In genomic region chr3:73056044-73056438, GRCm38 (mm10) we compare ENCODE assay signal across 12 mouse cellular contexts. TPM values are rescaled to one million over a fixed set of nuclear protein-coding genes. Genes with fewer than 3 reads are reported as not detected.
DNase-seq lines count a peak whose midpoint lies in the region; ATAC-seq and TF ChIP-seq lines count a peak whose summit lies in the region.
"Had no signal": no experiment of that assay in that cellular context is flagged by ENCODE, and none has a peak within 500 bp of the region (broad histone marks: within the 10 kb centered on the region; RNA-seq: fewer than 3 reads in every experiment).

No protein-coding gene starts in this region.

- no peak for ATAC-seq in forebrain, embryonic 11.5 days (replicated peaks; ENCODE audit: low FRiP score)
- no peak for ATAC-seq in stomach, embryonic 16.5 days (ENCODE audit: insufficient read depth, low FRiP score)
- ATAC-seq in stomach, postnatal 0 days (ENCODE audit: low FRiP score, low TSS enrichment): no peak
- ATAC-seq in hindbrain, postnatal 0 days: no peak

- no peaks in the 10 kb centered on the region for H3K9me3 ChIP-seq in forebrain, embryonic 11.5 days (ENCODE audit: control insufficient read depth, low read length)
- no peaks in the 10 kb centered on the region for H3K9me3 ChIP-seq in forebrain, embryonic 10.5 days
- no peaks in the 10 kb centered on the region for H3K9me3 ChIP-seq in stomach, embryonic 16.5 days (replicated peaks; ENCODE audit: control insufficient read depth, low read length)
- no peaks in the 10 kb centered on the region for H3K9me3 ChIP-seq in stomach, postnatal 0 days (ENCODE audit: control insufficient read depth, low read length)
- H3K9me3 ChIP-seq in hindbrain, postnatal 0 days (ENCODE audit: low read length): no peaks in the 10 kb centered on the region

- no peak overlapping the region for H3K9ac ChIP-seq in forebrain, embryonic 11.5 days (ENCODE audit: low read length)
- H3K9ac ChIP-seq in stomach, embryonic 16.5 days (ENCODE audit: low read length): no peak overlapping the region
- no peak overlapping the region for H3K9ac ChIP-seq in stomach, postnatal 0 days (ENCODE audit: low read length)
- H3K9ac ChIP-seq in hindbrain, postnatal 0 days (replicated peaks; ENCODE audit: low read length): peak overlapping the region; percentile 46

- H3K27ac ChIP-seq in forebrain, embryonic 11.5 days (ENCODE audit: low read depth, low read length): no peak overlapping the region
- no peak overlapping the region for H3K27ac ChIP-seq in forebrain, embryonic 10.5 days
- H3K27ac ChIP-seq in stomach, embryonic 16.5 days (ENCODE audit: low read length): no peak overlapping the region
- H3K27ac ChIP-seq in stomach, postnatal 0 days (replicated peaks): no peak overlapping the region
- peak overlapping the region; percentile 87; the same call in 1 of the 2 replicates for H3K27ac ChIP-seq in hindbrain, postnatal 0 days

- DNase-seq in forebrain, embryonic 11.5 days (ENCODE audit: low spot score): no peak
- no peak for DNase-seq in forebrain, embryonic 10.5 days (ENCODE audit: extremely low spot score, low spot score)
- DNase-seq in stomach, postnatal 0 days (ENCODE audit: low spot score): no peak
- DNase-seq in hindbrain, postnatal 0 days (ENCODE audit: low spot score): peak; percentile 59
- DNase-seq in spleen, adult 12 weeks (ENCODE audit: low spot score): no peak
- no peak for DNase-seq in thymus, postnatal 4 days
- no peak for DNase-seq in adrenal gland, adult 8-10 months
- DNase-seq: kidney, adult 8-10 months; lung, postnatal 14 days; thymus, adult 18-20 months had no signal

- peaks cover 17% of the 10 kb centered on the region; the same call in 1 of the 2 replicates for H3K27me3 ChIP-seq in forebrain, embryonic 11.5 days (ENCODE audit: control insufficient read depth, insufficient read depth, low read length)
- H3K27me3 ChIP-seq in forebrain, embryonic 10.5 days (ENCODE audit: poor library complexity, severe bottlenecking): peaks cover 73% of the 10 kb centered on the region
- H3K27me3 ChIP-seq in stomach, embryonic 16.5 days (ENCODE audit: control insufficient read depth, insufficient read depth, low read length): peaks cover 24% of the 10 kb centered on the region; the same call in 1 of the 2 replicates
- no peaks in the 10 kb centered on the region for H3K27me3 ChIP-seq in stomach, postnatal 0 days (ENCODE audit: control insufficient read depth, insufficient read depth, low read length)
- H3K27me3 ChIP-seq in hindbrain, postnatal 0 days (ENCODE audit: insufficient read depth, low read length): no peaks in the 10 kb centered on the region

- TF ChIP-seq CTCF in stomach, postnatal 0 days (IDR thresholded peaks at IDR 0.05; ENCODE audit: low read depth): no peak
- no peak for TF ChIP-seq CTCF in hindbrain, postnatal 0 days (IDR thresholded peaks at IDR 0.05; ENCODE audit: low read depth)

- 30% methylated on average over 5 of the region's 5 CpGs for WGBS in forebrain, embryonic 11.5 days
- WGBS in forebrain, embryonic 10.5 days: 26% methylated on average over 5 of the region's 5 CpGs
- 45% methylated on average over 5 of the region's 5 CpGs for WGBS in stomach, embryonic 16.5 days
- WGBS in stomach, postnatal 0 days: 46% methylated on average over 5 of the region's 5 CpGs
- 33% methylated on average over 5 of the region's 5 CpGs for WGBS in hindbrain, postnatal 0 days

- H3K4me2 ChIP-seq in forebrain, embryonic 11.5 days (ENCODE audit: low read depth, low read length, severe bottlenecking): no peak overlapping the region
- peak overlapping the region; percentile 66 for H3K4me2 ChIP-seq in stomach, embryonic 16.5 days (ENCODE audit: low read depth, low read length)
- no peak overlapping the region for H3K4me2 ChIP-seq in stomach, postnatal 0 days (replicated peaks; ENCODE audit: low read depth)
- H3K4me2 ChIP-seq in hindbrain, postnatal 0 days (ENCODE audit: low read depth, low read length): peak overlapping the region; percentile 80

- no peaks in the 10 kb centered on the region for H3K36me3 ChIP-seq in forebrain, embryonic 11.5 days (ENCODE audit: control insufficient read depth, insufficient read depth, low read length)
- H3K36me3 ChIP-seq in forebrain, embryonic 10.5 days (replicated peaks): no peaks in the 10 kb centered on the region
- H3K36me3 ChIP-seq in stomach, embryonic 16.5 days (ENCODE audit: control insufficient read depth, insufficient read depth, low read length): no peaks in the 10 kb centered on the region
- no peaks in the 10 kb centered on the region for H3K36me3 ChIP-seq in stomach, postnatal 0 days (ENCODE audit: control insufficient read depth, insufficient read depth, low read length)
- H3K36me3 ChIP-seq in hindbrain, postnatal 0 days (ENCODE audit: insufficient read depth, low read length): no peaks in the 10 kb centered on the region

- 0 out of 2 replicates have a peak, but pooled peaks cover 3% of the 10 kb centered on the region for H3K4me1 ChIP-seq in forebrain, embryonic 11.5 days (replicated peaks; ENCODE audit: control insufficient read depth, insufficient read depth, low read length)
- H3K4me1 ChIP-seq in forebrain, embryonic 10.5 days: peaks cover 18% of the 10 kb centered on the region
- no peaks in the 10 kb centered on the region for H3K4me1 ChIP-seq in stomach, embryonic 16.5 days (ENCODE audit: control insufficient read depth, insufficient read depth, low read length)
- H3K4me1 ChIP-seq in stomach, postnatal 0 days (replicated peaks; ENCODE audit: control insufficient read depth, insufficient read depth): no peaks in the 10 kb centered on the region
- no peaks in the 10 kb centered on the region for H3K4me1 ChIP-seq in hindbrain, postnatal 0 days (ENCODE audit: insufficient read depth, low read length)

- no peak for TF ChIP-seq EP300 in stomach, postnatal 0 days (optimal IDR thresholded peaks at IDR 0.05)

- H3K4me3 ChIP-seq in forebrain, embryonic 11.5 days (ENCODE audit: low read depth, low read length): peak overlapping the region; percentile 59; the same call in 1 of the 2 replicates
- no peak overlapping the region for H3K4me3 ChIP-seq in forebrain, embryonic 10.5 days
- H3K4me3 ChIP-seq in stomach, embryonic 16.5 days (replicated peaks; ENCODE audit: low read length): no peak overlapping the region
- no peak overlapping the region for H3K4me3 ChIP-seq in stomach, postnatal 0 days (ENCODE audit: low read depth, low read length)
- H3K4me3 ChIP-seq in hindbrain, postnatal 0 days (ENCODE audit: low read length): peak overlapping the region; percentile 70

RNA-seq across cellular contexts. Expression of gene Slitrk3, which starts 1.6 kb away (rescaled TPM):
- polyA plus RNA-seq in forebrain, embryonic 11.5 days (2014; fragmentation: Nextera tagmentation; extraction: Ambion mirVana): 0.51 and 0.89 TPM in 2 replicates
- polyA plus RNA-seq in forebrain, embryonic 10.5 days (2016; fragmentation: Nextera tagmentation; extraction: Ambion mirVana): 0.18 and 0.27 TPM in 2 replicates
- 2.5 and 3.3 TPM in 2 replicates for polyA plus RNA-seq in stomach, embryonic 16.5 days (2015; fragmentation: Nextera tagmentation; extraction: Ambion mirVana)
- 1.3 and 2.1 TPM in 2 replicates for polyA plus RNA-seq in stomach, postnatal 0 days (2015; fragmentation: Nextera tagmentation; extraction: Ambion mirVana)
- total RNA-seq in hindbrain, postnatal 0 days (2014; rRNA removed): 25.7 and 30.5 TPM in 2 replicates
- 18.7 and 20.0 TPM in 2 replicates for polyA plus RNA-seq in hindbrain, postnatal 0 days (2015; fragmentation: Nextera tagmentation; extraction: Ambion mirVana)
- total RNA-seq in adrenal gland, adult 8-10 months (2022): under 1 TPM in 2 of 4 experiments, not detected in 2; 0.06 to 0.07 TPM
- total RNA-seq: liver, adult 2 months had no signal
- polyA plus RNA-seq: liver, adult 2 months had no signal

Comparison
In these comparisons a context has a peak if more than half of its experiments do, and no peak if none do; other contexts are left out.
1. H3K4me2 ChIP-seq: peak in stomach, embryonic 16.5 days (single experiment) and hindbrain, postnatal 0 days (single experiment); none in forebrain, embryonic 11.5 days (single experiment) and stomach, postnatal 0 days (single experiment).
2. H3K4me3 ChIP-seq: peak in forebrain, embryonic 11.5 days (single experiment) and hindbrain, postnatal 0 days (single experiment); none in forebrain, embryonic 10.5 days (single experiment), stomach, embryonic 16.5 days (single experiment) and stomach, postnatal 0 days (single experiment).